Mouse (Mus musculus) CD4-positive, CD25-positive, alpha-beta regulatory T cell (primary cell): ENCODE results near the gene Vmn1r152. TPM values are rescaled to one million over a fixed set of nuclear protein-coding genes. Genes with fewer than 3 reads are reported as not detected.

Experiments used
- polyA plus RNA-seq: library from polyadenylated mRNA; unstranded; fragments of 100-300 nt; shearing (Covaris generic); gene quantifications from one replicate; pipeline ENCODE4 v1.2.1, GENCODE M21; 2017

Gene Vmn1r152
- polyA plus RNA-seq, result 0.26 TPM

GRCm38 (mm10) chr7:22522667-22523066 is at the start of gene Vmn1r152:
Gene Vmn1r152, plus strand, starts transcription at chr7:22522967.

GRCm38 (mm10) chr7:22499578-22499977 is 23.2 kb upstream of the Vmn1r152 start, which contains the start of gene Vmn1r151:
Gene Vmn1r151, minus strand, starts transcription at chr7:22499678.

GRCm38 (mm10) chr7:22534787-22535186 is 12.0 kb downstream of the Vmn1r152 start, which contains the start of gene Gm8677:
Gene Gm8677, minus strand, starts transcription at chr7:22534887.

GRCm38 (mm10) chr7:22565243-22565642 is 42.5 kb downstream of the Vmn1r152 start, which contains the start of gene Gm4201:
Gene Gm4201, minus strand, starts transcription at chr7:22565343.

Other genes with a start within 250 kb of the Vmn1r152 start
- not detected for gene Gm4187, start 193.2 kb upstream of the Vmn1r152 start, polyA plus RNA-seq
- not detected for gene Gm8660, start 151.9 kb upstream of the Vmn1r152 start, polyA plus RNA-seq
- not detected for gene Vmn1r148, start 109.4 kb upstream of the Vmn1r152 start, polyA plus RNA-seq
- not detected for gene Vmn1r149, start 84.7 kb upstream of the Vmn1r152 start, polyA plus RNA-seq
- gene Gm10665, start 58.9 kb upstream of the Vmn1r152 start, polyA plus RNA-seq, result 0.19 TPM
- not detected for gene Vmn1r151, start 23.3 kb upstream of the Vmn1r152 start, polyA plus RNA-seq
- gene Gm8677, start 11.9 kb downstream of the Vmn1r152 start, polyA plus RNA-seq, result not detected
- gene Gm4201, start 42.4 kb downstream of the Vmn1r152 start, polyA plus RNA-seq, result not detected
- gene Gm4565, start 65.2 kb downstream of the Vmn1r152 start, polyA plus RNA-seq, result not detected
- not detected for gene Vmn1r155, start 135.1 kb downstream of the Vmn1r152 start, polyA plus RNA-seq
- gene Gm8693, start 169.3 kb downstream of the Vmn1r152 start, polyA plus RNA-seq, result not detected
- not detected for gene Gm4567, start 196.7 kb downstream of the Vmn1r152 start, polyA plus RNA-seq
- not detected for gene Vmn1r157, start 238.7 kb downstream of the Vmn1r152 start, polyA plus RNA-seq